Mouse (Mus musculus): ENCODE measurements around the gene Tarbp1. TPM values are rescaled to one million over a fixed set of nuclear protein-coding genes. Genes with fewer than 3 reads are reported as not detected.

Tarbp1 gene
- 2.0 and 2.6 TPM in 2 replicates for polyA plus RNA-seq (2012; ENCODE audit: low replicate concordance)

GRCm38 (mm10) chr8:126474299-126475187 lies at the start of gene Tarbp1:
TSS of gene Tarbp1 (minus strand) at chr8:126475065.

GRCm38 (mm10) chr8:126422174-126422919 lies 52.5 kb downstream of the Tarbp1 start, which contains the start of gene Coa6:
TSS of gene Coa6 (plus strand) at chr8:126422515.

Other genes with a start within 250 kb of the Tarbp1 start
- 0.07 TPM in 1 of 2 replicates, not detected in the other for gene Slc35f3, start 176.5 kb downstream of the Tarbp1 start, polyA plus RNA-seq (2012; ENCODE audit: low replicate concordance)
- 44.2 and 50.4 TPM in 2 replicates for gene Coa6, start 52.5 kb downstream of the Tarbp1 start, polyA plus RNA-seq (2012; ENCODE audit: low replicate concordance)
- gene Irf2bp2, start 118.9 kb upstream of the Tarbp1 start, polyA plus RNA-seq (2012; ENCODE audit: low replicate concordance): 56.7 and 104 TPM in 2 replicates